Mouse (Mus musculus) stomach, postnatal 0 days (tissue): ENCODE measurements around the gene Samd4b.

ENCODE experiments used
- CTCF ChIP-seq: IDR thresholded peaks from 2 replicates; pipeline ENCODE4 v1.5.1; 2016; ENCODE audit warnings: antibody characterized with exemption, low read depth, mild to moderate bottlenecking, moderate library complexity
- EP300 ChIP-seq: optimal IDR thresholded peaks from 2 replicates; pipeline ENCODE3; 2016; ENCODE audit warnings: antibody characterized with exemption

- TF ChIP-seq CTCF: no peak
- TF ChIP-seq EP300: no peak
Observed at GRCm38 (mm10) chr7:28460361-28460760, 137.6 kb downstream of the Samd4b start.
